Mouse (Mus musculus): Measurements from ENCODE around the gene Ube2e2. TPM values are rescaled to one million over a fixed set of nuclear protein-coding genes. Genes with fewer than 3 reads are reported as not detected.

Gene Ube2e2
- 77.9 and 78.7 TPM in 2 replicates for polyA plus RNA-seq (2015; fragmentation: Nextera tagmentation; extraction: Ambion mirVana)

- no peaks in the 10 kb centered on the region for H3K36me3 ChIP-seq
- H3K9me3 ChIP-seq: no peaks in the 10 kb centered on the region
- no peaks in the 10 kb centered on the region for H3K4me1 ChIP-seq
- peak; percentile 64 for ATAC-seq (ENCODE audit: borderline replicate concordance, extremely low read depth, low FRiP score, low TSS enrichment)
- peak within 1 kb of the TSS; percentile 71 for H3K9ac ChIP-seq
- no peaks in the 10 kb centered on the region for H3K27me3 ChIP-seq
- peak within 1 kb of the TSS; percentile 83 for H3K27ac ChIP-seq
- H3K4me2 ChIP-seq: peak within 1 kb of the TSS; percentile 75
- H3K4me3 ChIP-seq: peak within 1 kb of the TSS; percentile 72
- WGBS: under 1% methylated on average over 22 of the region's 22 CpGs
These were observed at the start of gene Ube2e2 for GRCm38 (mm10) chr14:18893947-18894445. Gene Ube2e2, minus strand, starts transcription at chr14:18894267.

GRCm38 (mm10) chr14:18940068-18940467 lies 46.0 kb upstream of the Ube2e2 start:
- no peaks in the 10 kb centered on the region for H3K27me3 ChIP-seq
- H3K4me3 ChIP-seq: no peak overlapping the region
- H3K4me2 ChIP-seq: no peak overlapping the region
- no peak overlapping the region for H3K27ac ChIP-seq
- no peak overlapping the region for H3K9ac ChIP-seq
- no peaks in the 10 kb centered on the region for H3K4me1 ChIP-seq
- no peaks in the 10 kb centered on the region for H3K9me3 ChIP-seq
- no peaks in the 10 kb centered on the region for H3K36me3 ChIP-seq
- ATAC-seq (ENCODE audit: borderline replicate concordance, extremely low read depth, low FRiP score, low TSS enrichment): no peak

GRCm38 (mm10) chr14:18903553-18903952 lies 9.5 kb upstream of the Ube2e2 start:
- H3K4me2 ChIP-seq: no peak overlapping the region
- no peak overlapping the region for H3K9ac ChIP-seq
- H3K4me1 ChIP-seq: no peaks in the 10 kb centered on the region
- ATAC-seq (ENCODE audit: borderline replicate concordance, extremely low read depth, low FRiP score, low TSS enrichment): no peak
- no peaks in the 10 kb centered on the region for H3K27me3 ChIP-seq
- H3K9me3 ChIP-seq: no peaks in the 10 kb centered on the region
- no peaks in the 10 kb centered on the region for H3K36me3 ChIP-seq
- H3K27ac ChIP-seq: no peak overlapping the region
- H3K4me3 ChIP-seq: no peak overlapping the region

- no peaks in the 10 kb centered on the region for H3K36me3 ChIP-seq
- H3K27me3 ChIP-seq: no peaks in the 10 kb centered on the region
- peak overlapping the region; percentile 72 for H3K4me3 ChIP-seq
- 1% methylated on average over 71 of the region's 116 CpGs for WGBS
- ATAC-seq (ENCODE audit: borderline replicate concordance, extremely low read depth, low FRiP score, low TSS enrichment): peak; percentile 92
- no peaks in the 10 kb centered on the region for H3K9me3 ChIP-seq
- peak overlapping the region; percentile 71 for H3K9ac ChIP-seq
- no peaks in the 10 kb centered on the region for H3K4me1 ChIP-seq
- H3K27ac ChIP-seq: peak overlapping the region; percentile 83
- peak overlapping the region; percentile 75 for H3K4me2 ChIP-seq
These were observed 733 bp downstream of the Ube2e2 start for GRCm38 (mm10) chr14:18893121-18893946.

GRCm38 (mm10) chr14:18889571-18889970 lies 4.5 kb downstream of the Ube2e2 start:
- H3K4me2 ChIP-seq: no peak overlapping the region
- WGBS: 73% methylated on average over 5 of the region's 5 CpGs
- no peaks in the 10 kb centered on the region for H3K9me3 ChIP-seq
- H3K9ac ChIP-seq: no peak overlapping the region
- H3K36me3 ChIP-seq: no peaks in the 10 kb centered on the region
- no peaks in the 10 kb centered on the region for H3K27me3 ChIP-seq
- no peak overlapping the region for H3K4me3 ChIP-seq
- no peaks in the 10 kb centered on the region for H3K4me1 ChIP-seq
- no peak for ATAC-seq (ENCODE audit: borderline replicate concordance, extremely low read depth, low FRiP score, low TSS enrichment)
- no peak overlapping the region for H3K27ac ChIP-seq

- Histone ChIP-seq H3K4me2 (no peak overlapping the region), H3K27ac (no peak overlapping the region), H3K4me3 (no peak overlapping the region), H3K36me3 (no peaks in the 10 kb centered on the region), H3K4me1 (no peaks in the 10 kb centered on the region), H3K9ac (no peak overlapping the region), H3K27me3 (no peaks in the 10 kb centered on the region), H3K9me3 (no peaks in the 10 kb centered on the region)
- WGBS: 76% methylated on average over 1 of the region's 1 CpGs
- no peak for ATAC-seq (ENCODE audit: borderline replicate concordance, extremely low read depth, low FRiP score, low TSS enrichment)
These were observed 11.6 kb downstream of the Ube2e2 start for GRCm38 (mm10) chr14:18882493-18882892.

GRCm38 (mm10) chr14:18870716-18871115 lies 23.4 kb downstream of the Ube2e2 start:
- no peaks in the 10 kb centered on the region; the same call in 1 of the 2 replicates for H3K9me3 ChIP-seq
- H3K36me3 ChIP-seq: no peaks in the 10 kb centered on the region
- H3K27me3 ChIP-seq: no peaks in the 10 kb centered on the region
- 77% methylated on average over 1 of the region's 1 CpGs for WGBS
- H3K4me3 ChIP-seq: no peak overlapping the region
- ATAC-seq (ENCODE audit: borderline replicate concordance, extremely low read depth, low FRiP score, low TSS enrichment): no peak
- no peak overlapping the region for H3K27ac ChIP-seq
- H3K4me1 ChIP-seq: no peaks in the 10 kb centered on the region
- no peak overlapping the region for H3K4me2 ChIP-seq
- H3K9ac ChIP-seq: no peak overlapping the region

- no peaks in the 10 kb centered on the region for H3K4me1 ChIP-seq
- WGBS: 55% methylated on average over 1 of the region's 1 CpGs
- H3K4me2 ChIP-seq: no peak overlapping the region
- H3K27me3 ChIP-seq: no peaks in the 10 kb centered on the region
- no peak overlapping the region for H3K27ac ChIP-seq
- H3K9me3 ChIP-seq: no peaks in the 10 kb centered on the region
- no peak overlapping the region for H3K9ac ChIP-seq
- H3K4me3 ChIP-seq: no peak overlapping the region
- H3K36me3 ChIP-seq: no peaks in the 10 kb centered on the region
- ATAC-seq (ENCODE audit: borderline replicate concordance, extremely low read depth, low FRiP score, low TSS enrichment): no peak
These were observed 65.4 kb downstream of the Ube2e2 start for GRCm38 (mm10) chr14:18828661-18829060.

- H3K9me3 ChIP-seq: no peaks in the 10 kb centered on the region
- ATAC-seq (ENCODE audit: borderline replicate concordance, extremely low read depth, low FRiP score, low TSS enrichment): no peak
- no peak overlapping the region for H3K9ac ChIP-seq
- H3K4me3 ChIP-seq: no peak overlapping the region
- H3K36me3 ChIP-seq: no peaks in the 10 kb centered on the region
- no peak overlapping the region for H3K27ac ChIP-seq
- no peak overlapping the region for H3K4me2 ChIP-seq
- no peaks in the 10 kb centered on the region for H3K4me1 ChIP-seq
- H3K27me3 ChIP-seq: no peaks in the 10 kb centered on the region
These were observed 67.3 kb downstream of the Ube2e2 start for GRCm38 (mm10) chr14:18826753-18827152.

- no peak for ATAC-seq (ENCODE audit: borderline replicate concordance, extremely low read depth, low FRiP score, low TSS enrichment)
- H3K4me2 ChIP-seq: no peak overlapping the region
- 51% methylated on average over 6 of the region's 6 CpGs for WGBS
- H3K36me3 ChIP-seq: no peaks in the 10 kb centered on the region
- H3K4me3 ChIP-seq: no peak overlapping the region
- no peak overlapping the region for H3K27ac ChIP-seq
- no peaks in the 10 kb centered on the region for H3K9me3 ChIP-seq
- H3K4me1 ChIP-seq: no peaks in the 10 kb centered on the region
- H3K9ac ChIP-seq: no peak overlapping the region
- no peaks in the 10 kb centered on the region for H3K27me3 ChIP-seq
These were observed 73.4 kb downstream of the Ube2e2 start for GRCm38 (mm10) chr14:18820713-18821112.

- H3K27ac ChIP-seq: no peak overlapping the region
- H3K9ac ChIP-seq: no peak overlapping the region
- no peaks in the 10 kb centered on the region for H3K4me1 ChIP-seq
- no peaks in the 10 kb centered on the region for H3K36me3 ChIP-seq
- H3K9me3 ChIP-seq: no peaks in the 10 kb centered on the region
- H3K4me2 ChIP-seq: no peak overlapping the region
- ATAC-seq (ENCODE audit: borderline replicate concordance, extremely low read depth, low FRiP score, low TSS enrichment): no peak
- no peak overlapping the region for H3K4me3 ChIP-seq
- H3K27me3 ChIP-seq: no peaks in the 10 kb centered on the region
These were observed 97.2 kb downstream of the Ube2e2 start for GRCm38 (mm10) chr14:18796857-18797256.

- WGBS: 52% methylated on average over 2 of the region's 2 CpGs
- Histone ChIP-seq H3K27me3 (no peaks in the 10 kb centered on the region), H3K4me3 (no peak overlapping the region), H3K4me1 (no peaks in the 10 kb centered on the region), H3K27ac (no peak overlapping the region), H3K36me3 (no peaks in the 10 kb centered on the region), H3K9ac (no peak overlapping the region), H3K4me2 (no peak overlapping the region), H3K9me3 (no peaks in the 10 kb centered on the region)
- ATAC-seq (ENCODE audit: borderline replicate concordance, extremely low read depth, low FRiP score, low TSS enrichment): no peak
These were observed 98.3 kb downstream of the Ube2e2 start for GRCm38 (mm10) chr14:18795787-18796186.
